Mouse (Mus musculus) liver, embryonic 12.5 days (tissue): Measurements from ENCODE around the gene 6030452D12Rik. TPM values are rescaled to one million over a fixed set of nuclear protein-coding genes. Genes with fewer than 3 reads are reported as not detected.

Experiments
- ATAC-seq: fragments of 200-750 bp; cut with Nextera tagmentation; 2 replicates; pipeline ENCODE4 v1.8.0; 2017; ENCODE audit warnings: moderate number of reproducible peaks, mild to moderate bottlenecking, moderate library complexity
- H3K27ac ChIP-seq: fragments of 300-500 bp; sonication (generic); 2 replicates; pipeline ENCODE4 v1.5.1; 2016; ENCODE audit warnings: mild to moderate bottlenecking
- H3K27me3 ChIP-seq: fragments of 300-500 bp; sonication (generic); replicated peaks from 2 replicates; pipeline ENCODE4 v1.6.1; 2016; ENCODE audit warnings: mild to moderate bottlenecking, moderate library complexity
- H3K36me3 ChIP-seq: fragments of 300-500 bp; sonication (generic); 2 replicates; pipeline ENCODE4 v1.6.1; 2016; ENCODE audit warnings: mild to moderate bottlenecking, moderate library complexity
- H3K4me1 ChIP-seq: fragments of 300-500 bp; sonication (generic); 2 replicates; pipeline ENCODE4 v1.6.1; 2016
- H3K4me2 ChIP-seq: fragments of 300-500 bp; sonication (generic); 2 replicates; pipeline ENCODE4 v1.6.1; 2016; ENCODE audit warnings: mild to moderate bottlenecking, moderate library complexity
- H3K4me3 ChIP-seq: fragments of 300-500 bp; sonication (generic); 2 replicates; pipeline ENCODE4 v1.5.1; 2016; ENCODE audit warnings: mild to moderate bottlenecking, moderate library complexity
- H3K9ac ChIP-seq: fragments of 300-500 bp; sonication (generic); 2 replicates; pipeline ENCODE4 v1.6.1; 2016; ENCODE audit warnings: mild to moderate bottlenecking, moderate library complexity
- H3K9me3 ChIP-seq: fragments of 300-500 bp; sonication (generic); replicated peaks from 2 replicates; pipeline ENCODE4 v1.6.1; 2016; ENCODE audit warnings: mild to moderate bottlenecking, moderate library complexity
- WGBS: fragments of 180-500 bp; shearing (Covaris S2); methylation state at CpG from one replicate; pipeline ENCODE4 v1.1.7; 2016; ENCODE audit not compliant: insufficient replicate concordance; 5-methylcytosine and 5-hydroxymethylcytosine counted together
- polyA plus RNA-seq: library from polyadenylated mRNA; unstranded; fragments of >200 nt; fragmentation: Nextera tagmentation; extraction: Ambion mirVana; gene quantifications from 2 replicates; pipeline ENCODE4 v1.2.1, GENCODE M21; 2016

6030452D12Rik gene
- polyA plus RNA-seq, 1 experiment from 2014 or later, result not detected

DNA sequence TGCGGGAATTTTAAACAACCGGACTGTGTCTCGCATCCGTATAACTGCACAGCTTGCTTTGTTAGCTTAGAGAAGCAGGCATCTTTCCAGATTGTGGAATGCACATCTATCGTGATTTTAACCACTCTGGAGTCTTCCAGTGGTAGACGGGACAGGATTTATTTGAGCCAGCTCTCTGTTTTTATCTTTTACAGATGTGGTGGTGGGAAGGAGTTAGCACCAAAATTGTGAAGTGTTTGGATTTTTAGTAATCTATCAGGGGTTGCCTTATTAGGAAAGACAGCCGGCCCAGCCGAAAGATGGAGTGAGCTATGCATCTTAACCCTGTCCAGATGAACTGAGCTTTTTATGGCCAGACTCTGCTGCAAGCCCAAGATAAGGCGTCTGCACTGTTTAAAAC, 21.5 kb downstream of the 6030452D12Rik start:
- H3K27ac ChIP-seq, result no peak overlapping the region
- 63% methylated on average over 9 of the region's 9 CpGs for WGBS
- no peaks in the 10 kb centered on the region for H3K9me3 ChIP-seq
- ATAC-seq, result no peak
- no peaks in the 10 kb centered on the region for H3K27me3 ChIP-seq
- no peak overlapping the region for H3K9ac ChIP-seq
- no peak overlapping the region for H3K4me3 ChIP-seq
- no peak overlapping the region for H3K4me2 ChIP-seq
- no peaks in the 10 kb centered on the region for H3K36me3 ChIP-seq
- no peaks in the 10 kb centered on the region; the same call in 1 of the 2 replicates for H3K4me1 ChIP-seq

GRCm38 (mm10) chr8:106526725-106527124, 26.4 kb downstream of the 6030452D12Rik start:
- Histone ChIP-seq H3K9ac (no peak overlapping the region), H3K4me1 (no peaks in the 10 kb centered on the region), H3K9me3 (no peaks in the 10 kb centered on the region), H3K27ac (no peak overlapping the region), H3K36me3 (0 out of 2 replicates have a peak, but pooled peaks cover 4% of the 10 kb centered on the region), H3K27me3 (no peaks in the 10 kb centered on the region), H3K4me2 (no peak overlapping the region), H3K4me3 (no peak overlapping the region)
- WGBS, result 43% methylated on average over 6 of the region's 6 CpGs
- no peak for ATAC-seq

- H3K36me3 ChIP-seq, result 0 out of 2 replicates have a peak, but pooled peaks cover 4% of the 10 kb centered on the region
- no peaks in the 10 kb centered on the region for H3K4me1 ChIP-seq
- ATAC-seq, result no peak
- H3K27me3 ChIP-seq, result no peaks in the 10 kb centered on the region
- 70% methylated on average over 9 of the region's 9 CpGs for WGBS
- H3K4me2 ChIP-seq, result no peak overlapping the region
- H3K9ac ChIP-seq, result no peak overlapping the region
- no peak overlapping the region for H3K4me3 ChIP-seq
- H3K9me3 ChIP-seq, result no peaks in the 10 kb centered on the region
- no peak overlapping the region for H3K27ac ChIP-seq
These were observed 27.1 kb downstream of the 6030452D12Rik start for GRCm38 (mm10) chr8:106527241-106528036.

GRCm38 (mm10) chr8:106528596-106529249, 28.4 kb downstream of the 6030452D12Rik start:
- H3K9me3 ChIP-seq, result no peaks in the 10 kb centered on the region
- no peaks in the 10 kb centered on the region for H3K27me3 ChIP-seq
- WGBS, result 66% methylated on average over 9 of the region's 9 CpGs
- ATAC-seq, result no peak
- no peak overlapping the region for H3K9ac ChIP-seq
- 0 out of 2 replicates have a peak, but pooled peaks cover 4% of the 10 kb centered on the region for H3K36me3 ChIP-seq
- H3K4me2 ChIP-seq, result no peak overlapping the region
- no peak overlapping the region for H3K27ac ChIP-seq
- no peak overlapping the region for H3K4me3 ChIP-seq
- no peaks in the 10 kb centered on the region for H3K4me1 ChIP-seq

- H3K36me3 ChIP-seq, result 0 out of 2 replicates have a peak, but pooled peaks cover 4% of the 10 kb centered on the region
- H3K9ac ChIP-seq, result no peak overlapping the region
- no peak for ATAC-seq
- no peak overlapping the region for H3K27ac ChIP-seq
- no peaks in the 10 kb centered on the region for H3K4me1 ChIP-seq
- H3K4me2 ChIP-seq, result no peak overlapping the region
- H3K27me3 ChIP-seq, result no peaks in the 10 kb centered on the region
- H3K4me3 ChIP-seq, result no peak overlapping the region
- no peaks in the 10 kb centered on the region for H3K9me3 ChIP-seq
- WGBS, result 74% methylated on average over 10 of the region's 10 CpGs
These were observed 29.7 kb downstream of the 6030452D12Rik start for GRCm38 (mm10) chr8:106529885-106530482.

DNA sequence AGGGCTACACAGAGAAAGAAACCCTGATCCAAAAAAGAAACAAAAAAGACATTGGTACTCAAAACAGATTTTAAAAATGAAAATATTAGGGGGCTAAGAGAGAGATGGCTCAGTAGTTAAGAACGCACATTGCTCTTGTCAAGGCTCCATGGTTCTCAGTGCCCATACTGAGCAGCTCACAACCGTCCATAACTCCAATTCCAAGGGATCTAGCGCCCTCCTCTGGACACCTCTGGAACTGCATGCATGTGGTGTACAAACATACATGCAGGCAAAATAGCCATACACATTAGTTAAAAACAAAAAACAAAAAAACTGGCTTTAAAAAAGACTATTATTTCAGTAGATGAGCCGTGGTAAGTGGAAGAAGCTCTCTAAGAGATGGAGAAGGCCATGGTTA, 30.2 kb downstream of the 6030452D12Rik start:
- no peak overlapping the region for H3K9ac ChIP-seq

DNA sequence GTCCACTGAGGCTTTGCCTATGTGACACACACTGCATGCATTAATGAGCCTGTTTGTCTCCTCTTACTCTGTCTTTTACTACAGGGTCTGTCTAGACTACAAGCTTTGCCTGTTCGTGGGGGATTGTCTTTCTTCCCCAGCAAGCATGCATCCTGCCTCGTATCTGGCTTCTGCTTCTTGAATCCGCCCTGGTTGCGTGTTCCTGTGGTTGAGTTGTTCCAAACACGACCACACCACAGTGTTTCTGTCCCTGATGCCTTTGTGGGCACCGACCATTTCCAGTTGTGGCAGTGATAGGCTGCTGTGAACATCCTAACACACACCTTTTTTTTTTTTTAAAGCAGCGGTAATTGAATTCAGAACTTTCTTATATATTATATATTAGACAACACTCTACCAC, 33.4 kb downstream of the 6030452D12Rik start:
- no peak overlapping the region for H3K4me3 ChIP-seq
- H3K36me3 ChIP-seq, result peaks cover 4% of the 10 kb centered on the region; the same call in 1 of the 2 replicates
- H3K4me1 ChIP-seq, result no peaks in the 10 kb centered on the region
- H3K4me2 ChIP-seq, result no peak overlapping the region
- H3K27ac ChIP-seq, result no peak overlapping the region
- no peak for ATAC-seq
- 49% methylated on average over 7 of the region's 7 CpGs for WGBS
- no peaks in the 10 kb centered on the region for H3K9me3 ChIP-seq
- no peaks in the 10 kb centered on the region for H3K27me3 ChIP-seq
- no peak overlapping the region for H3K9ac ChIP-seq

More for the DNA sequence above, 30.2 kb downstream of the 6030452D12Rik start:
- Histone ChIP-seq H3K27me3 (no peaks in the 10 kb centered on the region), H3K36me3 (0 out of 2 replicates have a peak, but pooled peaks cover 4% of the 10 kb centered on the region), H3K4me3 (no peak overlapping the region), H3K4me2 (no peak overlapping the region), H3K4me1 (no peaks in the 10 kb centered on the region), H3K27ac (no peak overlapping the region), H3K9me3 (no peaks in the 10 kb centered on the region)
- WGBS, result 52% methylated on average over 4 of the region's 4 CpGs
- ATAC-seq, result no peak

- no peak overlapping the region for H3K4me3 ChIP-seq
- peaks cover 4% of the 10 kb centered on the region; the same call in 1 of the 2 replicates for H3K36me3 ChIP-seq
- no peak overlapping the region for H3K27ac ChIP-seq
- ATAC-seq, result no peak
- H3K4me1 ChIP-seq, result no peaks in the 10 kb centered on the region
- no peaks in the 10 kb centered on the region for H3K27me3 ChIP-seq
- WGBS, result 37% methylated on average over 6 of the region's 6 CpGs
- H3K4me2 ChIP-seq, result no peak overlapping the region
- H3K9ac ChIP-seq, result no peak overlapping the region
- no peaks in the 10 kb centered on the region for H3K9me3 ChIP-seq
These were observed 34.1 kb downstream of the 6030452D12Rik start for GRCm38 (mm10) chr8:106534449-106534848.

DNA sequence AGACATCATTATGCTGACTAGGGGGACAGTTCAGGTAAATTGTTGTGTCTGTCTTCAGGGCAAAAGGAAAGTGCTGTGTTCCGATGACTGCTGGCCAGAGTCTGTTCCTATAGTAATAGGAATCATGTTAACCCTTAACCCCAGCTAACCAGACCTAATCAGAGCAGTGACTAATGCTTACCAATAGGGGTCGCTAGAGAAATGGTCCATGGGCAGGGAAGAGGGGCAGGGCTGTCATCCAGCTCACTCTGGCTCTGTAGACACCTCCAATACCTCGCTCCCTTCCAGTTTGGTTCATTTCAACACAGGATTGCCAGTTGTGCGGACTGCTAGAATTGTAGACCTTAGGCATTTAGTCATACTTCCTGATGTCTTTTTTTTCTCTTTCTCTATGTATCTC, 35.1 kb downstream of the 6030452D12Rik start:
- H3K4me3 ChIP-seq, result no peak overlapping the region
- H3K4me2 ChIP-seq, result no peak overlapping the region
- 53% methylated on average over 4 of the region's 4 CpGs for WGBS
- no peaks in the 10 kb centered on the region for H3K27me3 ChIP-seq
- no peak for ATAC-seq
- H3K27ac ChIP-seq, result no peak overlapping the region
- H3K4me1 ChIP-seq, result no peaks in the 10 kb centered on the region
- H3K36me3 ChIP-seq, result no peaks in the 10 kb centered on the region; the same call in 1 of the 2 replicates
- H3K9me3 ChIP-seq, result no peaks in the 10 kb centered on the region
- H3K9ac ChIP-seq, result no peak overlapping the region

GRCm38 (mm10) chr8:106539193-106539592, 38.9 kb downstream of the 6030452D12Rik start:
- H3K27me3 ChIP-seq, result no peaks in the 10 kb centered on the region
- H3K4me1 ChIP-seq, result no peaks in the 10 kb centered on the region
- no peak overlapping the region for H3K9ac ChIP-seq
- no peak overlapping the region for H3K27ac ChIP-seq
- H3K4me2 ChIP-seq, result no peak overlapping the region
- ATAC-seq, result no peak
- H3K4me3 ChIP-seq, result no peak overlapping the region
- WGBS, result 55% methylated on average over 5 of the region's 5 CpGs
- H3K9me3 ChIP-seq, result no peaks in the 10 kb centered on the region
- H3K36me3 ChIP-seq, result peaks cover 5% of the 10 kb centered on the region; the same call in 1 of the 2 replicates

DNA sequence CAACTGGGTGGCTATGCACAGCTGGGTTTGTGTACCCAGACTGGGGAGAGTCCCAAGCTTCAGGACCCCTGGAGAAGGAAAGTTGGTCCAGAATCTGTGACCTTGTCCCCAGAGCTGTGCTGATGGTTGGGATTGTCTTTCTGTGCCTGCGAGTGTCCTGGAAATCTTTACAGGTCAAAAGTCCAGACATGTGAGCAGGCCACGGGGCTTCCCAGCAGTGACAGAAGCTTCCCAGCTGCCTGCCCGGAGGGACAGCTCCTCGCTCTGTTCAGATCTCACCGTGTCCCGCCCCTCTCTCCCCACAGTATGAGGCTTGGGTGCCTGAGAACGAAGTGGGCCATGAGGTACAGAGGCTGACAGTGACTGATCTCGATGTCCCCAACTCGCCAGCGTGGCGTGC, 40.7 kb downstream of the 6030452D12Rik start:
- no peaks in the 10 kb centered on the region for H3K9me3 ChIP-seq
- no peak overlapping the region for H3K27ac ChIP-seq
- peaks cover 5% of the 10 kb centered on the region; the same call in 1 of the 2 replicates for H3K36me3 ChIP-seq
- H3K4me3 ChIP-seq, result no peak overlapping the region
- no peak for ATAC-seq
- 58% methylated on average over 11 of the region's 11 CpGs for WGBS
- no peaks in the 10 kb centered on the region for H3K27me3 ChIP-seq
- no peak overlapping the region for H3K9ac ChIP-seq
- no peak overlapping the region for H3K4me2 ChIP-seq
- H3K4me1 ChIP-seq, result no peaks in the 10 kb centered on the region

- Histone ChIP-seq H3K4me3 (no peak overlapping the region), H3K27ac (no peak overlapping the region), H3K9ac (no peak overlapping the region), H3K4me2 (no peak overlapping the region), H3K27me3 (no peaks in the 10 kb centered on the region), H3K9me3 (no peaks in the 10 kb centered on the region), H3K4me1 (no peaks in the 10 kb centered on the region), H3K36me3 (peaks cover 5% of the 10 kb centered on the region; the same call in 1 of the 2 replicates)
- no peak for ATAC-seq
- WGBS, result 67% methylated on average over 8 of the region's 8 CpGs
These were observed 42.7 kb downstream of the 6030452D12Rik start for GRCm38 (mm10) chr8:106543043-106543442.
